Mouse (Mus musculus) limb, embryonic 12.5 days (tissue): ENCODE measurements around the gene Lrtm1. TPM values are rescaled to one million over a fixed set of nuclear protein-coding genes. Genes with fewer than 3 reads are reported as not detected.

Source experiments
- ATAC-seq: fragments of 200-750 bp; cut with Nextera tagmentation; 2 replicates; pipeline ENCODE4 v1.8.0; 2017; ENCODE audit warnings: low read depth, moderate TSS enrichment; ENCODE audit not compliant: insufficient number of reproducible peaks, insufficient read depth, low FRiP score, low TSS enrichment
- H3K27ac ChIP-seq: fragments of 300-500 bp; sonication (generic); 2 replicates; pipeline ENCODE4 v1.5.1; 2016; ENCODE audit warnings: mild to moderate bottlenecking, moderate library complexity
- H3K27me3 ChIP-seq: fragments of 300-500 bp; sonication (generic); 2 replicates; pipeline ENCODE4 v1.6.1; 2016; ENCODE audit warnings: mild to moderate bottlenecking, moderate library complexity
- H3K36me3 ChIP-seq: fragments of 300-500 bp; sonication (generic); 2 replicates; pipeline ENCODE4 v1.6.1; 2016; ENCODE audit warnings: mild to moderate bottlenecking, moderate library complexity
- H3K4me1 ChIP-seq: fragments of 300-500 bp; sonication (generic); replicated peaks from 2 replicates; pipeline ENCODE4 v1.6.1; 2016
- H3K4me2 ChIP-seq: fragments of 300-500 bp; sonication (generic); 2 replicates; pipeline ENCODE4 v1.6.1; 2016; ENCODE audit warnings: mild to moderate bottlenecking, moderate library complexity
- H3K4me3 ChIP-seq: fragments of 300-500 bp; sonication (generic); replicated peaks from 2 replicates; pipeline ENCODE4 v1.5.1; 2016; ENCODE audit warnings: mild to moderate bottlenecking
- H3K9ac ChIP-seq: fragments of 300-500 bp; sonication (generic); replicated peaks from 2 replicates; pipeline ENCODE4 v1.6.1; 2016; ENCODE audit warnings: mild to moderate bottlenecking, moderate library complexity
- H3K9me3 ChIP-seq: fragments of 300-500 bp; sonication (generic); 2 replicates; pipeline ENCODE4 v1.6.1; 2016; ENCODE audit warnings: mild to moderate bottlenecking, moderate library complexity
- WGBS: fragments of 180-500 bp; shearing (Covaris S2); methylation state at CpG from one replicate; pipeline ENCODE4 v1.1.7; 2016; 5-methylcytosine and 5-hydroxymethylcytosine counted together
- polyA plus RNA-seq: library from polyadenylated mRNA; unstranded; fragments of >200 nt; fragmentation: Nextera tagmentation; extraction: Ambion mirVana; gene quantifications from 2 replicates; pipeline ENCODE4 v1.2.1, GENCODE M21; 2016

The Lrtm1 gene
- polyA plus RNA-seq, 1 experiment from 2014 or later = 0.23 TPM

- ATAC-seq = no peak
- Histone ChIP-seq H3K27ac (no peak overlapping the region), H3K9me3 (no peaks in the 10 kb centered on the region), H3K27me3 (no peaks in the 10 kb centered on the region), H3K9ac (no peak overlapping the region), H3K36me3 (no peaks in the 10 kb centered on the region), H3K4me2 (no peak overlapping the region), H3K4me1 (peaks cover 21% of the 10 kb centered on the region), H3K4me3 (no peak overlapping the region)
- 75% methylated on average over 4 of the region's 4 CpGs for WGBS
Observed at GRCm38 (mm10) chr14:29080228-29080627, 62.2 kb downstream of the Lrtm1 start.

- Histone ChIP-seq H3K4me2 (no peak overlapping the region), H3K9me3 (no peaks in the 10 kb centered on the region), H3K4me3 (no peak overlapping the region), H3K4me1 (peaks cover 24% of the 10 kb centered on the region), H3K9ac (no peak overlapping the region), H3K27me3 (no peaks in the 10 kb centered on the region), H3K36me3 (no peaks in the 10 kb centered on the region), H3K27ac (no peak overlapping the region)
- no peak for ATAC-seq
- 58% methylated on average over 4 of the region's 4 CpGs for WGBS
Observed at GRCm38 (mm10) chr14:29080630-29081029, 62.6 kb downstream of the Lrtm1 start.

DNA sequence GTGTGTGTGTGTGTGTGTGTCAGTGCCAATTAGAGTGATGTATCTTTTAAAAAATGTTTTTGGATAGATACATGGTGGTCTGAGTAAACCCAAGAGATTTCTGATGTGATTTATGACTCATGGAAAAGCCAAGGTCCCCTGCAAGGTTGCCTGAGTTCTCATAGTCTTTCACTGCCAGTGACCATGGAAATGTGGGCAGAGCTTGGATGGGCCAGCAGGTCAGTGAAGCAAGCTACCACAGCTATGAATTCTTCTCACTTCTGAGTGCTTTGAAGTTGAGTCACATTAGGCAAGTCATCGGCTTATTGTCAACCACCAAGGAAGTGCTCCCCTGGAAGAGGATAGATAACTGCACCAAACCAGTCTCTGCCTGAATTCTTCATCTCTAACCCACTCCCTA is 64.2 kb downstream of the Lrtm1 start:
- Histone ChIP-seq H3K27me3 (no peaks in the 10 kb centered on the region; the same call in 1 of the 2 replicates), H3K9ac (no peak overlapping the region), H3K9me3 (no peaks in the 10 kb centered on the region), H3K36me3 (no peaks in the 10 kb centered on the region), H3K4me2 (no peak overlapping the region), H3K4me3 (no peak overlapping the region), H3K4me1 (peaks cover 29% of the 10 kb centered on the region), H3K27ac (no peak overlapping the region)
- ATAC-seq = no peak
- 94% methylated on average over 1 of the region's 1 CpGs for WGBS
